Mouse (Mus musculus) embryonic facial prominence, embryonic 14.5 days (tissue): Measurements from ENCODE around the gene Trim26. TPM values are rescaled to one million over a fixed set of nuclear protein-coding genes. Genes with fewer than 3 reads are reported as not detected.

Source experiments
- ATAC-seq: fragments of 200-750 bp; cut with Nextera tagmentation; 2 replicates; pipeline ENCODE4 v1.8.0; 2017; ENCODE audit warnings: low read depth, moderate number of reproducible peaks, moderate TSS enrichment
- DNase-seq: peaks from one replicate; pipeline ENCODE4 v3.0.0-alpha.2; 2015; ENCODE audit warnings: low spot score
- H3K27ac ChIP-seq: fragments of 300-500 bp; sonication (generic); replicated peaks from 2 replicates; pipeline ENCODE4 v1.5.1; 2014; ENCODE audit warnings: low read depth, mild to moderate bottlenecking, low read length, moderate library complexity
- H3K27me3 ChIP-seq: fragments of 300-500 bp; sonication (generic); replicated peaks from 2 replicates; pipeline ENCODE4 v1.6.1; 2014; ENCODE audit warnings: low read length; ENCODE audit not compliant: control insufficient read depth, insufficient read depth
- H3K36me3 ChIP-seq: fragments of 300-500 bp; sonication (generic); 2 replicates; pipeline ENCODE4 v1.6.1; 2014; ENCODE audit warnings: low read length, mixed read lengths; ENCODE audit not compliant: control insufficient read depth, insufficient read depth
- H3K4me1 ChIP-seq: fragments of 300-500 bp; sonication (generic); 2 replicates; pipeline ENCODE4 v1.6.1; 2014; ENCODE audit warnings: antibody characterized with exemption, low read length; ENCODE audit not compliant: control insufficient read depth, insufficient read depth
- H3K4me2 ChIP-seq: fragments of 300-500 bp; sonication (generic); 2 replicates; pipeline ENCODE4 v1.6.1; 2014; ENCODE audit warnings: low read depth, mild to moderate bottlenecking, low read length, moderate library complexity, mixed read lengths
- H3K4me3 ChIP-seq: fragments of 300-500 bp; sonication (generic); 2 replicates; pipeline ENCODE4 v1.5.1; 2014; ENCODE audit warnings: low read depth, mild to moderate bottlenecking, low read length
- H3K9ac ChIP-seq: fragments of 300-500 bp; sonication (generic); 2 replicates; pipeline ENCODE4 v1.6.1; 2014; ENCODE audit warnings: low read depth, mild to moderate bottlenecking, low read length, moderate library complexity, mixed read lengths
- H3K9me3 ChIP-seq: fragments of 300-500 bp; sonication (generic); 2 replicates; pipeline ENCODE4 v1.6.1; 2016; ENCODE audit warnings: low read length; ENCODE audit not compliant: control insufficient read depth
- WGBS: fragments of 180-500 bp; shearing (Covaris S2); extraction: QIAGEN DNeasy Blood & Tissue Kit; methylation state at CpG from one replicate; pipeline ENCODE4 v1.1.7; 2014; 5-methylcytosine and 5-hydroxymethylcytosine counted together
- polyA plus RNA-seq: library from polyadenylated mRNA; unstranded; fragments of >200 nt; fragmentation: Nextera tagmentation; extraction: Ambion mirVana; gene quantifications from 2 replicates; pipeline ENCODE4 v1.2.1, GENCODE M21; 2014

Gene Trim26
- polyA plus RNA-seq, 1 experiment from 2014 or later, result 28.5 TPM

- WGBS, result 50% methylated on average over 2 of the region's 2 CpGs
- H3K4me3 ChIP-seq, result no peak overlapping the region
- no peak overlapping the region for H3K27ac ChIP-seq
These were observed 24.7 kb downstream of the Trim26 start for GRCm38 (mm10) chr17:36861680-36862079.

DNA sequence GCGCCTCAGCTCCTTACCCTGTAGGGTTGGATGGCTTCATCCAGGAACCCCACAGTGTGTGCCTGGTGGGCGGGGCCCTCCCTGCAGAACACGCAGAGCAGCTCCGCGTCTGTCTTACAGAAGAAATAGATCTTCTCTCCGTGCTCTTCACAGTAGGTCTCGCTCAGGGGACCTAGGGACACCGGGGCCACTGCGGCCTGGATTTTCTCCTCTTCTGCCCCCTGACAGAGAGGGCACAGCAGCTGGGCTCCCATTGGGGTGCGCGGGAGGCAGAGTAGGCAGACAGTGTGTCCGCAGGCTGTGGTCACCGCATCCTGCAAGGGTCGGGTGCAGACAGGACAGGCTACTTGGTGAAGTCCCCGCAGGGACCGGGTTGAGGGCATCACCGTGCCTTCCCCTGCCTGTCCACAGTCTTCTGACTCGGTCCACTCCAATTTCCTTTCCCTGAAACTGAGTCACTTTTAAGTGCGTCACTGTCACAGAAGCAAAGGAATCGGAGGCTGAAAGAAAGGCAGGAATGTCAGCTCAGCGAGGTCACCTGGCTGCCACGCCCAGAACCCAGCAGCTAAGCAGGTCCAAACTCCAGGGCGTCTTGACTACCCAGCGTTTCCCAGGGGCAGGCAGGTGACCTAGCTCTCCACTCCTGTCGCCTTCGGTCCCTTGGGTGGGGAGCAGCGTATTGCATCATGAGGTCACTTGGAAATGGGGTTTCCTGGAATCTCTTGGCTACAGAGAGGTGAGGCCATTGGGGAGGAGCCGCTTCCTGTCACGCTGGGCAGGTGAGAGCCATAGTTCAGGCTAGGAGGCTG, 30.0 kb downstream of the Trim26 start, which contains the start of gene Trim15:
TSS of gene Trim15 (minus strand) at position 492 of the 809 bp plus-strand sequence.
- no peak within 1 kb of the TSS for H3K9ac ChIP-seq
- H3K4me2 ChIP-seq, result peak within 1 kb of the TSS; percentile 38
- WGBS, result 15% methylated on average over 27 of the region's 29 CpGs
- no peaks in the 10 kb centered on the region for H3K36me3 ChIP-seq
- no peak within 1 kb of the TSS for H3K4me3 ChIP-seq
- H3K27me3 ChIP-seq, result peaks cover 19% of the 10 kb centered on the region
- no peaks in the 10 kb centered on the region for H3K9me3 ChIP-seq
- ATAC-seq (no peak), DNase-seq (no peak)
- no peaks in the 10 kb centered on the region for H3K4me1 ChIP-seq
- no peak within 1 kb of the TSS for H3K27ac ChIP-seq

More at GRCm38 (mm10) chr17:36861680-36862079, 24.7 kb downstream of the Trim26 start:
- H3K9ac ChIP-seq, result no peak overlapping the region
- H3K36me3 ChIP-seq, result peaks cover 29% of the 10 kb centered on the region
- no peak for ATAC-seq
- no peaks in the 10 kb centered on the region for H3K4me1 ChIP-seq
- H3K4me2 ChIP-seq, result no peak overlapping the region
- H3K27me3 ChIP-seq, result peaks cover 8% of the 10 kb centered on the region
- DNase-seq, result no peak
- no peaks in the 10 kb centered on the region for H3K9me3 ChIP-seq

- Histone ChIP-seq H3K4me3 (no peak overlapping the region), H3K36me3 (no peaks in the 10 kb centered on the region), H3K27me3 (peaks cover 19% of the 10 kb centered on the region), H3K9me3 (no peaks in the 10 kb centered on the region), H3K9ac (no peak overlapping the region), H3K4me2 (no peak overlapping the region), H3K27ac (no peak overlapping the region), H3K4me1 (no peaks in the 10 kb centered on the region)
- 86% methylated on average over 2 of the region's 2 CpGs for WGBS
- no peak for DNase-seq
- no peak for ATAC-seq
These were observed 31.9 kb downstream of the Trim26 start for GRCm38 (mm10) chr17:36868836-36869235.

DNA sequence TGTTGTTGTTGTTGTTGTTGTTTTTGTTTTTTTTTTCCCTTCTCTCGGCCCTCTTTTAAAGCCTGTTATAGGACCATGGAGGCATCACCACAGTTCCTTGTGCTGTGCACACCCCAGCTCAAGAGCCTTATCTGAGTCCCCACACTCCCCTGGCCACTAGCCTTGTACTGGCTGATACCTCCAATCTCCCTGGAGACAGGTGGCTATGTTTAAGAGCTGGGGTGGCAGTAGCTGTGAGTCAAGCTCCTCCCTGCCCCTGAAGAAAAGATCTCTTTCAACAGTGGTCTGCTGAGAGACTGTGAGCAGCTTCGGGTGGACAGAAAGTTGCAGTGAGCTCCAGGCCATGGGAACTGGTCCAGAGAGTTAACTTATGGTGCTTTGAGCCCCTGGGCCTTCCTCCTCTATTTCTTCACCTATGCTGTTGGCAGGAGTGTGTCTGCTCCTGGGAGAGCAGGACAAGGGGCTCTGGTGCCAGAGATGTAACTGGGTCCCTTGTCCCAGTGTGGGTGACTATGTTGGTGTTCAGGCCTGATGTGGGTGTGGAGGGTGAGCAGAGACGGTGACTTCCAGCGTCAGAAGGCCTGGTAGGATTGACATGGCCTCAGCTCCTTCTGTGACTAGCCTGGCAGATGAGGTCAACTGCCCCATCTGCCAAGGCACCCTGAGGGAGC, 32.5 kb downstream of the Trim26 start, which contains the start of gene Trim10:
TSS of gene Trim10 (plus strand) at position 291 of the 671 bp plus-strand sequence.
- Histone ChIP-seq H3K4me1 (no peaks in the 10 kb centered on the region), H3K4me2 (no peak within 1 kb of the TSS), H3K36me3 (no peaks in the 10 kb centered on the region), H3K9ac (no peak within 1 kb of the TSS), H3K4me3 (no peak within 1 kb of the TSS), H3K9me3 (no peaks in the 10 kb centered on the region), H3K27ac (no peak within 1 kb of the TSS), H3K27me3 (peaks cover 19% of the 10 kb centered on the region)
- DNase-seq (no peak), ATAC-seq (no peak)
- 72% methylated on average over 4 of the region's 4 CpGs for WGBS

- H3K4me3 ChIP-seq, result no peak overlapping the region
- H3K4me1 ChIP-seq, result no peaks in the 10 kb centered on the region
- H3K9me3 ChIP-seq, result no peaks in the 10 kb centered on the region
- ATAC-seq (no peak), DNase-seq (no peak)
- H3K9ac ChIP-seq, result no peak overlapping the region
- H3K36me3 ChIP-seq, result no peaks in the 10 kb centered on the region
- H3K27ac ChIP-seq, result no peak overlapping the region
- no peak overlapping the region for H3K4me2 ChIP-seq
- 72% methylated on average over 25 of the region's 25 CpGs for WGBS
- peaks cover 19% of the 10 kb centered on the region for H3K27me3 ChIP-seq
These were observed 33.2 kb downstream of the Trim26 start for GRCm38 (mm10) chr17:36869955-36870810.

DNA sequence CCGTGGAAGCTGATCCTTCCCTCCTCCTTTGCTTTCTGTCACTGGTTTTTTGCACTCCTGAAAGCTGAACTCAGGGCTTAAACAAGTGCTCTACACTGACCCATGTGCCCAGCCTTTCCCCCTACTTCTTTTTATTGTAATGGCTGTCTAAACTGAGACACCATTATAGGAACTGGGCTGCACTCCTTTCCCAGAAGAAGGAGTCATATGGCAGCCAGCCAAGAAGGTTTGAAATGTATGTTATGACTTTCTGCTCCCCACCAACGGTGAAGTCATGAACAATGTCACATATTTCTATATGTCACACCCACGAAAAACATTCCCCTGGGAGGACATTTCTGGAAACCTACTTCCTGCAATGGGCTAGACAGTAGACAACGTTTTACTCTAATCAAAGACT, 37.7 kb downstream of the Trim26 start:
- no peak overlapping the region for H3K27ac ChIP-seq
- no peaks in the 10 kb centered on the region for H3K36me3 ChIP-seq
- no peak overlapping the region for H3K4me2 ChIP-seq
- no peak overlapping the region for H3K4me3 ChIP-seq
- H3K9ac ChIP-seq, result no peak overlapping the region
- WGBS, result 46% methylated on average over 4 of the region's 4 CpGs
- H3K9me3 ChIP-seq, result no peaks in the 10 kb centered on the region
- DNase-seq (peak; percentile 19), ATAC-seq (no peak)
- no peaks in the 10 kb centered on the region for H3K27me3 ChIP-seq
- H3K4me1 ChIP-seq, result no peaks in the 10 kb centered on the region

DNA sequence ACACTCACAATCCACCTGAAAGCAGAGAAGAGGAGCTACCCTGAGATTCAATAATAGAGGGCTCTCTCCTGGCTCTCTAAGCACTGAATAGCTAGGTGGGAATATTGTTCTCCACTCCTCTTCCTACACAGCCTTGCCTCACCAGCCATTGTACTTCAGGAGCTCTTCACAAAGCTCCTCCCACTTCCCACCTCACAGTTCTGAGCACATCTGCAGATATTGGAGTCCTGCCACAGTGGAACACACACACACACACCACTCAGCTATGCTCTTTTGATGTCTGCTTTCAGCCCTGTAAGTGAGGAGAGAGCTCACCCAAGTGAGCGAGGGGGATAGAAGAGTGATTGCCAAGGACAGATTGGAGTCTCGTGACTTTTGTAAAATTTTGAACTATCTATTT, 46.4 kb downstream of the Trim26 start:
- no peak overlapping the region for H3K4me3 ChIP-seq
- no peaks in the 10 kb centered on the region for H3K27me3 ChIP-seq
- no peaks in the 10 kb centered on the region for H3K4me1 ChIP-seq
- no peak overlapping the region for H3K9ac ChIP-seq
- peak; percentile 16 for DNase-seq
- no peaks in the 10 kb centered on the region for H3K9me3 ChIP-seq
- no peak overlapping the region for H3K4me2 ChIP-seq
- H3K27ac ChIP-seq, result no peak overlapping the region
- no peaks in the 10 kb centered on the region for H3K36me3 ChIP-seq
- WGBS, result 63% methylated on average over 2 of the region's 2 CpGs
- 0 out of 2 replicates have a peak, but pooled peaks have one; percentile 30 for ATAC-seq

DNA sequence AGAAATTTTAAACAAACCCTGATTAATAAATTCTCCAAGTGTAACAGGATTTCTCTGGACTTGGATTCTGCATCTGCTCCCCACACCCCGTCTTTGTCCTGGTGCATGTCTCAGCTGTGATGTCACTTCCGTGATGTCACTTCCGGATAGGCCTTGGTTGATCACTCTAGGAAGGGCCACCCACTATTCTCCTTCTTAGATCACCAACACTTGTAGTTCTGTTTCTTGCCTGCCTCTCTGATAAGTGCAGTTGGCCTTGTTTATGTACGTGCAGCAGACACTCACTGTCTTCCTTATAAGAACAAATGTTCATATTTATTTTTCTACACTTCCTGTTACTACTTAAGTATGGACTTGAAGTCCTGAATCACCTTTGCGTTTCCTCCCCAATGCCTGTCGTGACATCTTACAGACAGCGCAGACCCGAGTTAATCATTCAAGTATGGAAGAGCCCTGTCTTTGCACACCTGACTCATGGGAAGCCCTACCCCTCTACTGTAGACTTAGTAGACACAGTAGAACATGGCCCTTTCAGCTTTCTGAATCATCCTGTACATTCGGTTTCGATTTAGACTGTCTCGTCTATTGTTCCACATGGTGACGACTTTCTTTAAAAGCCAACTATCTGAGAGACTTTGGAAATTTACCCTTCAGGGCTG, 48.3 kb downstream of the Trim26 start:
- no peak overlapping the region for H3K4me2 ChIP-seq
- WGBS, result 92% methylated on average over 12 of the region's 12 CpGs
- no peak for ATAC-seq

More for the DNA sequence above, 48.3 kb downstream of the Trim26 start:
- Histone ChIP-seq H3K36me3 (no peaks in the 10 kb centered on the region), H3K27me3 (no peaks in the 10 kb centered on the region), H3K4me3 (no peak overlapping the region), H3K9ac (no peak overlapping the region), H3K9me3 (no peaks in the 10 kb centered on the region), H3K27ac (no peak overlapping the region), H3K4me1 (no peaks in the 10 kb centered on the region)
- DNase-seq, result no peak
